Mouse (Mus musculus): ENCODE results near the gene Gm20721.

DNA sequence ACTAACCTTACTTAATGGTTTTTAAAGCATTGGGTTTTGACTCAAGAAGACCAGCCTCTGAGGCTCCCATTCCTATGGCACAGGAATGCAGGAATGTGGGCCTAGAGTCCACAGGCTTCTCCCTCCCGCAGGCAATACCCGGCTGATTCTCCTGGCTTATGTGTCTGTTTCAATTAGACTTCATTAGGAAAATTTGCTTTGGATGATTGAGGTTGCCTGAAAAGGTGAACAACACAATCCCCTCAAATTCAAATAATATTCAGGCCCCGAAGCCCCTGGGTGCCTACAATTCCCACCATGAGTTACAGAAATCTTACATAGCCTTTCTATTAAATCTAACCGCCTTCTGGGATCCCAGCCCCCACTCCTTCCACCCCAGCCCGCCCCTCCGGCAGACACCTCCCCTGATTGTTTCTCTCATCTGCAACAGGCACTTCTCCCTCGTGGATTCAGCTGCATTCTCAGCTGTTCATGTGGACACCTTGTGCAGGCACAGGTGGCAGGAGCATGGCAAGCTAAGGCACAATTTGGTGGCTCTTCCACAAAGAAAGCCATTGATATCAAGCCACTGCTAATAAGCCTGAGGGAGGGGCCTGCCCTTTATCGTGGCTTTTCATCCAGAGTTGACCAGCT, 55.4 kb downstream of the Gm20721 start:
- TF ChIP-seq POLR2A (IDR thresholded peaks at IDR 0.05; ENCODE audit: extremely low read depth, insufficient read depth, low read length): no peak
- no peak for TF ChIP-seq CTCF (IDR thresholded peaks at IDR 0.05; ENCODE audit: extremely low read depth, insufficient read depth, low read length)

All from cortical plate, adult 2 months (tissue).